Mouse (Mus musculus) lung, postnatal 25 days (tissue): ENCODE measurements around the gene Khdc1b.
"Not testable (repeated sequence)": the region's sequence is repeated elsewhere in the genome, so short reads cannot be mapped to it uniquely, and the experiment has no call there.

Source experiments
- DNase-seq: peaks from one replicate; pipeline ENCODE4 v3.0.0; 2022; ENCODE audit warnings: low spot score

Khdc1b gene

GRCm38 (mm10) chr1:21383256-21383655 lies at the start of gene Khdc1b:
Khdc1b (plus strand) TSS chr1:21383556.
- no peak for DNase-seq

GRCm38 (mm10) chr1:21335836-21336235 lies 47.5 kb upstream of the Khdc1b start:
- no peak for DNase-seq

GRCm38 (mm10) chr1:21340745-21341144 lies 42.6 kb upstream of the Khdc1b start:
- no peak for DNase-seq

GRCm38 (mm10) chr1:21344253-21344652 lies 39.1 kb upstream of the Khdc1b start:
- peak; percentile 49 for DNase-seq

- not testable (repeated sequence) for DNase-seq
Observed at GRCm38 (mm10) chr1:21344752-21345151, 38.6 kb upstream of the Khdc1b start.

- no peak for DNase-seq
Observed at GRCm38 (mm10) chr1:21349341-21349740, 34.0 kb upstream of the Khdc1b start, which contains the start of gene Khdc1a. Khdc1a (plus strand) TSS chr1:21349641.

- not testable (repeated sequence) for DNase-seq
Observed at GRCm38 (mm10) chr1:21368031-21368430, 15.3 kb upstream of the Khdc1b start, which contains the start of gene Khdc1c. Khdc1c (plus strand) TSS chr1:21368331.

- no peak for DNase-seq
Observed at GRCm38 (mm10) chr1:21391138-21391671, 7.8 kb downstream of the Khdc1b start.

- DNase-seq: no peak
Observed at GRCm38 (mm10) chr1:21402804-21403203, 19.4 kb downstream of the Khdc1b start.

GRCm38 (mm10) chr1:21407266-21407665 lies 23.9 kb downstream of the Khdc1b start:
- no peak for DNase-seq

- DNase-seq: peak; percentile 48
Observed at GRCm38 (mm10) chr1:21411331-21412196, 28.2 kb downstream of the Khdc1b start.

GRCm38 (mm10) chr1:21412197-21412555 lies 28.8 kb downstream of the Khdc1b start:
- no peak for DNase-seq

- DNase-seq: no peak
Observed at GRCm38 (mm10) chr1:21419370-21419769, 36.0 kb downstream of the Khdc1b start.

- DNase-seq: no peak
Observed at GRCm38 (mm10) chr1:21425654-21426053, 42.3 kb downstream of the Khdc1b start.

GRCm38 (mm10) chr1:21428079-21428478 lies 44.7 kb downstream of the Khdc1b start:
- no peak for DNase-seq

GRCm38 (mm10) chr1:21431666-21432065 lies 48.3 kb downstream of the Khdc1b start:
- no peak for DNase-seq

- DNase-seq: no peak
Observed at GRCm38 (mm10) chr1:21434853-21435252, 51.5 kb downstream of the Khdc1b start.
